18 mouse cellular contexts compared by ENCODE assay signal in genomic region chr2:69816575-69816974, GRCm38 (mm10). TPM values are rescaled to one million over a fixed set of nuclear protein-coding genes. Genes with fewer than 3 reads are reported as not detected.
DNase-seq lines count a peak whose midpoint lies in the region; ATAC-seq and TF ChIP-seq lines count a peak whose summit lies in the region.
"Had no signal": no experiment of that assay in that cellular context is flagged by ENCODE, and none has a peak within 500 bp of the region (broad histone marks: within the 10 kb centered on the region; RNA-seq: fewer than 3 reads in every experiment).

No protein-coding gene starts in this region.

- H3K27ac ChIP-seq in heart, postnatal 0 days (ENCODE audit: low read depth): peak overlapping the region; percentile 55
- H3K27ac ChIP-seq in MEL (ENCODE audit: control insufficient read depth, low read depth, low read length): peak overlapping the region; percentile 61
- H3K27ac ChIP-seq: hindbrain, postnatal 0 days; kidney, embryonic 15.5 days had no signal

- TF ChIP-seq RAD21 in MEL (IDR thresholded peaks at IDR 0.05; ENCODE audit: low read depth, low read length): no peak

- no peak overlapping the region for H3K4me3 ChIP-seq in heart, postnatal 0 days (ENCODE audit: low read depth, low read length)
- H3K4me3 ChIP-seq in MEL (ENCODE audit: control insufficient read depth in 1 of 2, insufficient read depth in 1 of 2, low read depth in 2 of 2, low read length in 2 of 2): peak overlapping the region; percentile 19 to 50; a peak in 3 of 4 replicates
- H3K4me3 ChIP-seq: kidney, embryonic 15.5 days had no signal

- ATAC-seq in heart, postnatal 0 days (ENCODE audit: insufficient read depth, low read depth): peak; percentile 52; the same call in 1 of the 2 replicates
- peak; percentile 69 for ATAC-seq in erythroid progenitor cell, adult 5-6 weeks (replicated peaks; ENCODE audit: low FRiP score, poor library complexity, severe bottlenecking)
- peak; percentile 59 for ATAC-seq in megakaryocyte progenitor cell, adult 5-6 weeks (replicated peaks; ENCODE audit: poor library complexity)
- ATAC-seq: forebrain, embryonic 16.5 days; hindbrain, postnatal 0 days had no signal

- TF ChIP-seq POLR2A in MEL (IDR thresholded peaks at IDR 0.05; ENCODE audit: control insufficient read depth in 1 of 2, insufficient read depth in 1 of 2, low read depth in 1 of 2, low read length in 2 of 2, poor library complexity in 1 of 2): no peak

- no peak for TF ChIP-seq CTCF in heart, postnatal 0 days (IDR thresholded peaks at IDR 0.05; ENCODE audit: low read depth)
- no peak for TF ChIP-seq CTCF in MEL (IDR thresholded peaks at IDR 0.05 in 2 of 3, conservative IDR thresholded peaks at IDR 0.05 in 1 of 3; ENCODE audit: control insufficient read depth in 1 of 3, insufficient read depth in 1 of 3, low read depth in 2 of 3, low read length in 3 of 3, poor library complexity in 1 of 3, severe bottlenecking in 1 of 3)

- DNase-seq in heart, postnatal 0 days (ENCODE audit: low spot score): no peak
- no peak for DNase-seq in heart, adult 18-20 months
- DNase-seq in MEL (ENCODE audit: low read depth, low spot score): peak; percentile 81
- DNase-seq in kidney, postnatal 25 days: no peak
- DNase-seq in right cerebral cortex, postnatal 4 days: no peak
- DNase-seq: adrenal gland, postnatal 14 days; B cell, adult 2 months; cerebellum, adult 11 months; gastrocnemius, postnatal 14 days; heart, postnatal 10 days; thymus, postnatal 36 days had no signal

- H3K4me1 ChIP-seq in heart, postnatal 0 days (ENCODE audit: control insufficient read depth, insufficient read depth): 0 out of 2 replicates have a peak, but pooled peaks cover 6% of the 10 kb centered on the region
- H3K4me1 ChIP-seq in MEL (ENCODE audit: control insufficient read depth in 1 of 2, insufficient read depth in 2 of 2, low read length in 2 of 2): peaks cover 21 to 35% of the 10 kb centered on the region in 2 experiments

- no peaks in the 10 kb centered on the region for H3K36me3 ChIP-seq in heart, postnatal 0 days (replicated peaks; ENCODE audit: control insufficient read depth, insufficient read depth, low read length)
- H3K36me3 ChIP-seq in MEL (ENCODE audit: control insufficient read depth in 1 of 2, insufficient read depth in 2 of 2, low read length in 2 of 2): peaks cover 0 to 33% of the 10 kb centered on the region in 2 experiments; a peak in 2 of 4 replicates
- H3K36me3 ChIP-seq: kidney, embryonic 15.5 days had no signal

- H3K4me2 ChIP-seq in heart, postnatal 0 days (ENCODE audit: low read depth, low read length): 0 out of 2 replicates have a peak overlapping the region, but pooled peaks have one; percentile 11
- H3K4me2 ChIP-seq: kidney, embryonic 15.5 days; midbrain, embryonic 11.5 days had no signal

- no peaks in the 10 kb centered on the region for H3K27me3 ChIP-seq in heart, postnatal 0 days (ENCODE audit: control insufficient read depth, insufficient read depth, low read length)
- no peaks in the 10 kb centered on the region for H3K27me3 ChIP-seq in MEL (ENCODE audit: control insufficient read depth in 1 of 2, insufficient read depth in 2 of 2, low read length in 2 of 2)
- H3K27me3 ChIP-seq: kidney, embryonic 15.5 days had no signal

- H3K9me3 ChIP-seq in heart, postnatal 0 days (replicated peaks; ENCODE audit: control insufficient read depth, low read length): no peaks in the 10 kb centered on the region
- H3K9me3 ChIP-seq in MEL (replicated peaks; ENCODE audit: insufficient read depth, low read length): no peaks in the 10 kb centered on the region

- TF ChIP-seq EP300 in heart, postnatal 0 days (IDR thresholded peaks at IDR 0.05; ENCODE audit: low read depth): no peak
- peak; percentile 79 to 89 for TF ChIP-seq EP300 in MEL (IDR thresholded peaks at IDR 0.05; ENCODE audit: low read depth in 1 of 2, low read length in 2 of 2)

- H3K79me2 ChIP-seq in MEL (ENCODE audit: control insufficient read depth, insufficient read depth, low read length, poor library complexity): no peaks in the 10 kb centered on the region

- 6% methylated on average over 5 of the region's 5 CpGs for WGBS in heart, postnatal 0 days

- no peak overlapping the region for H3K9ac ChIP-seq in heart, postnatal 0 days (replicated peaks; ENCODE audit: low read depth, low read length)
- H3K9ac ChIP-seq in MEL (ENCODE audit: control insufficient read depth, low read depth, low read length, poor library complexity, severe bottlenecking): peak overlapping the region; percentile 33
- H3K9ac ChIP-seq: kidney, embryonic 15.5 days had no signal

TF ChIP-seq in MEL, 35 proteins besides CTCF, POLR2A, EP300 and RAD21 (continues in another document):
- TF ChIP-seq MAZ (IDR thresholded peaks at IDR 0.05; ENCODE audit: low read depth, low read length) (peak; percentile 53; the same call in 1 of the 2 replicates), GATA1 (IDR thresholded peaks at IDR 0.05; ENCODE audit: low read depth, low read length) (peak; percentile 87), UBTF (IDR thresholded peaks at IDR 0.05; ENCODE audit: borderline replicate concordance, insufficient read depth, low read depth, low read length) (no peak), GABPA (IDR thresholded peaks at IDR 0.05; ENCODE audit: low read depth, low read length) (no peak), MAX (IDR thresholded peaks at IDR 0.05; ENCODE audit: low read length) (no peak; the same call in 1 of the 2 replicates), SMC3 (IDR thresholded peaks at IDR 0.05; ENCODE audit: low read depth, low read length) (peak; percentile 4; the same call in 1 of the 2 replicates), HCFC1 (IDR thresholded peaks at IDR 0.05; ENCODE audit: low read depth, low read length) (peak; percentile 47; the same call in 1 of the 2 replicates), TBP (IDR thresholded peaks at IDR 0.05; ENCODE audit: low read depth, low read length) (peak; percentile 55; the same call in 1 of the 2 replicates), NRF1 (IDR thresholded peaks at IDR 0.05; ENCODE audit: insufficient read depth, low read depth, low read length, poor library complexity, severe bottlenecking) (no peak), CHD2 (IDR thresholded peaks at IDR 0.05; ENCODE audit: low read length) (no peak), POLR2AphosphoS5 (IDR thresholded peaks at IDR 0.05; ENCODE audit: borderline replicate concordance, low read depth, low read length) (no peak), NELFE (IDR thresholded peaks at IDR 0.05; ENCODE audit: low read depth, low read length) (no peak), CHD1 (IDR thresholded peaks at IDR 0.05; ENCODE audit: low read depth, low read length) (no peak)

RNA-seq across cellular contexts. Expression of gene Klhl23, which starts 5.2 kb away (rescaled TPM):
- 69.9 and 129 TPM in 2 replicates for total RNA-seq in heart, postnatal 0 days (2014; rRNA removed; ENCODE audit: low replicate concordance)
- polyA plus RNA-seq in heart, postnatal 0 days (2015; fragmentation: Nextera tagmentation; extraction: Ambion mirVana): 33.9 and 43.0 TPM in 2 replicates
- total RNA-seq in heart, adult 18-20 months (2021): 10 to 100 TPM; 26.0 to 34.4 TPM
- 24.8 and 27.6 TPM in 2 replicates for total RNA-seq in MEL (2012; rRNA removed)
- 100 to 1,000 TPM in 1 of 2 experiments, 10 to 100 TPM in 1; 31.4 to 238 TPM for polyA plus RNA-seq in MEL (2012; ENCODE audit: insufficient read depth in 1 of 2, insufficient read length in 2 of 2, low read depth in 1 of 2, low replicate concordance in 2 of 2, missing spikeins in 1 of 2)
- total RNA-seq in erythroid progenitor cell, adult 5-6 weeks (2015; ENCODE audit: low replicate concordance): 4.0 and 6.7 TPM in 2 replicates
- 1.6 and 12.1 TPM in 2 replicates for total RNA-seq in erythroid progenitor cell, adult 5-6 weeks (2017; ENCODE audit: low replicate concordance)
- 15.1 and 18.7 TPM in 2 replicates for total RNA-seq in megakaryocyte progenitor cell, adult 5-6 weeks (2015)
- 28.6 and 30.4 TPM in 2 replicates for total RNA-seq in megakaryocyte progenitor cell, adult 5-6 weeks (2017)

RNA-seq across cellular contexts. Expression of gene Phospho2, which starts 27.2 kb away (rescaled TPM):
- 8.8 and 43.7 TPM in 2 replicates for total RNA-seq in heart, postnatal 0 days (2014; rRNA removed; ENCODE audit: low replicate concordance)
- polyA plus RNA-seq in heart, postnatal 0 days (2015; fragmentation: Nextera tagmentation; extraction: Ambion mirVana): 24.9 and 27.1 TPM in 2 replicates
- total RNA-seq in heart, adult 18-20 months (2021): 10 to 100 TPM; 28.6 to 33.1 TPM
- total RNA-seq in MEL (2012; rRNA removed): 11.8 and 13.2 TPM in 2 replicates
- polyA plus RNA-seq in MEL (2012; ENCODE audit: insufficient read depth in 1 of 2, insufficient read length in 2 of 2, low read depth in 1 of 2, low replicate concordance in 2 of 2, missing spikeins in 1 of 2): 10 to 100 TPM in 1 of 2 experiments, not detected in 1; 13.2 TPM
- 10.5 and 10.9 TPM in 2 replicates for total RNA-seq in erythroid progenitor cell, adult 5-6 weeks (2015; ENCODE audit: low replicate concordance)
- 15.1 and 16.3 TPM in 2 replicates for total RNA-seq in erythroid progenitor cell, adult 5-6 weeks (2017; ENCODE audit: low replicate concordance)
- 24.5 and 25.3 TPM in 2 replicates for total RNA-seq in megakaryocyte progenitor cell, adult 5-6 weeks (2015)
- 21.9 and 25.0 TPM in 2 replicates for total RNA-seq in megakaryocyte progenitor cell, adult 5-6 weeks (2017)

RNA-seq across cellular contexts. Expression of gene Ccdc173, which starts 27.2 kb away (rescaled TPM):
- not detected in 2 replicates for total RNA-seq in heart, postnatal 0 days (2014; rRNA removed; ENCODE audit: low replicate concordance)
- 1.2 and 1.6 TPM in 2 replicates for polyA plus RNA-seq in heart, postnatal 0 days (2015; fragmentation: Nextera tagmentation; extraction: Ambion mirVana)
- total RNA-seq in heart, adult 18-20 months (2021): under 1 TPM; 0.42 to 0.51 TPM
- total RNA-seq in MEL (2012; rRNA removed): 0.85 and 1.1 TPM in 2 replicates
- 1 to 10 TPM in 1 of 2 experiments, not detected in 1; 1.9 TPM for polyA plus RNA-seq in MEL (2012; ENCODE audit: insufficient read depth in 1 of 2, insufficient read length in 2 of 2, low read depth in 1 of 2, low replicate concordance in 2 of 2, missing spikeins in 1 of 2)
- total RNA-seq in erythroid progenitor cell, adult 5-6 weeks (2015; ENCODE audit: low replicate concordance): not detected in 2 replicates
- total RNA-seq in erythroid progenitor cell, adult 5-6 weeks (2017; ENCODE audit: low replicate concordance): 1.3 TPM in 1 of 2 replicates, not detected in the other
- 1.8 and 2.5 TPM in 2 replicates for total RNA-seq in megakaryocyte progenitor cell, adult 5-6 weeks (2015)
- 0.54 and 3.3 TPM in 2 replicates for total RNA-seq in megakaryocyte progenitor cell, adult 5-6 weeks (2017)
- polyA plus RNA-seq: liver, adult 2 months had no signal

RNA-seq across cellular contexts. Expression of gene Ssb, which starts 44.8 kb away (rescaled TPM):
- total RNA-seq in heart, postnatal 0 days (2014; rRNA removed; ENCODE audit: low replicate concordance): 31.0 and 31.9 TPM in 2 replicates
- 157 and 172 TPM in 2 replicates for polyA plus RNA-seq in heart, postnatal 0 days (2015; fragmentation: Nextera tagmentation; extraction: Ambion mirVana)
- 10 to 100 TPM; 58.9 to 66.2 TPM for total RNA-seq in heart, adult 18-20 months (2021)
- total RNA-seq in MEL (2012; rRNA removed): 219 and 221 TPM in 2 replicates
- 1,000 to 10,000 TPM in 1 of 2 experiments, 100 to 1,000 TPM in 1; 357 to 1,377 TPM for polyA plus RNA-seq in MEL (2012; ENCODE audit: insufficient read depth in 1 of 2, insufficient read length in 2 of 2, low read depth in 1 of 2, low replicate concordance in 2 of 2, missing spikeins in 1 of 2)
- total RNA-seq in erythroid progenitor cell, adult 5-6 weeks (2015; ENCODE audit: low replicate concordance): 160 and 179 TPM in 2 replicates
- 183 and 211 TPM in 2 replicates for total RNA-seq in erythroid progenitor cell, adult 5-6 weeks (2017; ENCODE audit: low replicate concordance)
- total RNA-seq in megakaryocyte progenitor cell, adult 5-6 weeks (2015): 421 and 424 TPM in 2 replicates
- 505 and 604 TPM in 2 replicates for total RNA-seq in megakaryocyte progenitor cell, adult 5-6 weeks (2017)
